Mouse (Mus musculus) fibroblast of lung, adult 2 months (primary cell): Measurements from ENCODE around the gene Prrt1.
A peak's percentile ranks its signal among the peaks of the same experiment; 100 is the strongest.

Experiments used
- DNase-seq: peaks from one replicate; pipeline ENCODE4 v3.0.0-alpha.2; 2011; ENCODE audit warnings: low read depth

The Prrt1 gene

DNA sequence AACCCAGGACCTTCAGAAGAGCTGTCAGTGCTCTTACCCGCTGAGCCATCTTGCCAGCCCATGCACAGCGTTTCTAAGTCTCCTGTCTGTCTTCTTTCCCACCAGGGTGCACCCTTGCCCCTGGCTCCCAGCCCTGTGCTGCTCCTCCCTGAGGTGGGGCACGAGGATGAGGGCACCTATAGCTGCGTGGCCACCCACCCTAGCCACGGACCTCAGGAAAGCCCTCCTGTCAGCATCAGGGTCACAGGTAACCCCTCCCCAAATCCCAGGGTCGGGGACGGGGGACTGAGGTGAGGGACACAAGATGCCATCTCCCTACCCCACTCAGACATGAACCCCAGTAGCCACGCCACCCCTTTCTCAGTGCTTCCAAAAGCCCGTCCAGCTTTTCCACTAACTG is 29.4 kb upstream of the Prrt1 start:
- DNase-seq: no peak

DNA sequence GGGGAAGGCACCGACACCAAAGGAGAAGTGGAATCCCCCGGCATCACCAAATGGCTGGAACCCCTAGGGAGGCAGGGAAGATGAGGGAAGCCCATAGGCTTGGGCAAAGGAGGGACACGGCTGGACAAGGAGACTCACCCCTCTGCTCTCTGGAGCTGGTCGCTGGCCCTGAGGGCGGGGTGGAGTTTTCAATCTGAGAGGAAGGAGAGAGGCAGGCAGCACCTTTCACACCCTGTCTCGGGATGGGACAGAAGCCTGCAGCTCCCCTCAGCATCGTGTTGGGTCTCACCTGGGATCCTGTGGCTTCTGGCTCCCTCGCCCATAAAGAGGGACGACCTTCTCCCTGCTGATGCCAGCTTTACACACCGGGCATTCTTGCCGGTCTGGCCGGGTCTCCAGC is 27.5 kb upstream of the Prrt1 start:
- DNase-seq: no peak

DNA sequence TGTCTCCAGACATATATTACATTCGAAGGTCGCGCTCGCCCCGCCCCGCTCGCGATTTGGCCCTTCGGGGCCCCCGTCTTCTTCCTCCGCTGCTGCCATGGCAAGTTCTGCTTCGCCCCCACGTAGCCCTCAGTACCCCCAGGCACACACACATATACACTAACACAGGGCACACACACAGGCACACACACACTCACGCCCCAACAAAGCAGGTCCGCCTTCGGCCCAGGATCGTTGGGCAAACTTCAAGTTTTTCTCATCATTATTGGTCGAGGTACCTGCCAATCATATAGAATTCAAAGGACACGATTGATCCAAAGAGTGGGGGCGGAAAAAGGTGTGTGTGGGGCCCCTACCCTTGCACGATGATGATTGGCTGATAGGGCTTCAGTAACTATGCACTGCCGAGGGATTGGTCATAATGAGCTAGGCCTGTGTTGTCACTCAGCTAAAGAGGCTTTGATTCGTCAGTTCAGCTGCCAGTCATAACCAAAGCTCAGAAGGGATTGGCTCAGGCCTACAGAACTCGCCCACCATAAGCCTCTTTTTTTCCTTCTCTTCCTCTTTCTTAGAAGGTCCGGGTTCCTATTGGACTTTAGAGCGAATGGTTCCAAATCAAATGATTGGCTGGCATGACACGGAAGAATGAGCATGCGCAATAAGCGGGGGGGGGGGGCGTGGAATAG is 25.8 kb upstream of the Prrt1 start, which contains the start of gene Rnf5:
TSS of gene Rnf5 (minus strand) at position 316 of the 686 bp plus-strand sequence.
- peak; percentile 100 for DNase-seq

DNA sequence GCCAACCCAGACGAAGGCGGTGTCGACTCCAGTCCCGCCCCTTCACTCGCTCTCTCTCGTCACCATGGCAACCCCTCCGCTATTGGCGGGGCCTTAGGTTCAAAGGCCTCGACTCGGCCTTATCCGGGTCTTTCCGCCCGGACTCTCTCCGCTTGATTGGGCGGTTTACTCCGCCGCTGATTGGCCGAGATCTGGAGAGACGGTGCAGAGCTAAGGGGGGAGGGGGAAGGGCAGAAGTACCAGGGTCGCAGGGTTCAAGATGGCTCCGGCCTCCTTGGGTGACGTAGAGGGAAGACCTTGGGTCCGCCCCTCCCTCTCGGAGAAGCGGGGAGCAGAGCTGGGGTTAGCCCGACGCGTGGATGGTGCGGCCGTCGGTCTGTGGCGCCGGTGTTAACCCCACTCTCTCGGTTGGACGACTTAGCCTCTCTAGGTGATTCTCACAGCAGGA is 25.2 kb upstream of the Prrt1 start, which contains the start of gene Agpat1:
TSS of gene Agpat1 (plus strand) at position 202 of the 448 bp plus-strand sequence.
- no peak for DNase-seq

DNA sequence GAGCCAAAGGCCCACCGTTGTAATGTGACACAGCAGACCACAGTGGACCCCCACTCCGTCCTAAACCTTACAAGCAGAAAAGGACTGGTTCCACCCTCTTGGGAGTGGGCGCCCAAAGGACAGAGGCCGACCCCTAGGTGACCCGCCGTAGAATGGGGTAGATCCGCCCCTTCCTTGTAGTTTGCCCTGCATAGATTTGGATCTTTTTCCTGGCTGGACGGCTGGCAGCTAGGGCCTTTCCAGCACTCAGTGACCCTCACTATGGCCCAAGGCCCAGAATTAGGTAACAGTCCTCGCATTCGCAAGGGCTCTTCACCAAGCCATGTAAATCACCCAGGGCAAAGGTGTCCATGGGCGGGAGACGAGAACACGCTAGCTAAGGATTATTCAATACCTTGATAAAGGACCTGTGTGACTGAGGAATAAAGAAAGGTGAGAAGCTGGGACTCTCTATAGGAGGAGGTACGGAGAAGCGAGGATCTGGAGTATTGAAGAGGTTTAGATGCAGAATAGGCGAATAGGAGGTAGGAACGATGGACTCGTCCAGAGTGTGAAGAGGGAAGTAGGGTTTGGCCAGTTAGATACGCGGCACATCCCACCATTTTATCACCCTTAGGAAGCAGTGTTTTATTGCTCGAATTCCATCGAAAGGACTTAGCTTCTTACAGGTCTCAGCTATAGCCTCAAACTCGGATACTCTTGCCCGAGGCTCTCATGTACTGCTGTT is 24.7 kb upstream of the Prrt1 start:
- no peak for DNase-seq

DNA sequence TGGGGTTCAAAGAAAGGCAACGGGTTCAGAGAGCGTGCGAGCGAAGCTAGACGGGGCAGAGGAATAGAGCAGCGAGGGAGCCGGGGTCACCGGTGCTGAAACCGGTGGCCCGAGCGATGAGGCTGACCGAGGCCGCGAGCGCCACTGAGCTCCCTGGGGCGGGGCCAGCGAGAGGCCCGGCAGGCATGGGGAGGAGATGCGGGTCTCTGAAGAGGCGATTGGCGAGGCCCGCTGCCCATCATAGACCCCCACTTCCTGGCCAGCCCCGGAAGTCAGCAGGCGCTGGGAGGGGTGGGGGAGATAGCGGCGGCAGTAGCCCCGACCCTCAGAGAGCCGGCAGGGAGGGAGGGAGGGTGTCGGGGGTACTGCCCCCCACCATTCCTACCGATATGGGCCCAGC is 23.7 kb upstream of the Prrt1 start:
- peak; percentile 78 for DNase-seq

DNA sequence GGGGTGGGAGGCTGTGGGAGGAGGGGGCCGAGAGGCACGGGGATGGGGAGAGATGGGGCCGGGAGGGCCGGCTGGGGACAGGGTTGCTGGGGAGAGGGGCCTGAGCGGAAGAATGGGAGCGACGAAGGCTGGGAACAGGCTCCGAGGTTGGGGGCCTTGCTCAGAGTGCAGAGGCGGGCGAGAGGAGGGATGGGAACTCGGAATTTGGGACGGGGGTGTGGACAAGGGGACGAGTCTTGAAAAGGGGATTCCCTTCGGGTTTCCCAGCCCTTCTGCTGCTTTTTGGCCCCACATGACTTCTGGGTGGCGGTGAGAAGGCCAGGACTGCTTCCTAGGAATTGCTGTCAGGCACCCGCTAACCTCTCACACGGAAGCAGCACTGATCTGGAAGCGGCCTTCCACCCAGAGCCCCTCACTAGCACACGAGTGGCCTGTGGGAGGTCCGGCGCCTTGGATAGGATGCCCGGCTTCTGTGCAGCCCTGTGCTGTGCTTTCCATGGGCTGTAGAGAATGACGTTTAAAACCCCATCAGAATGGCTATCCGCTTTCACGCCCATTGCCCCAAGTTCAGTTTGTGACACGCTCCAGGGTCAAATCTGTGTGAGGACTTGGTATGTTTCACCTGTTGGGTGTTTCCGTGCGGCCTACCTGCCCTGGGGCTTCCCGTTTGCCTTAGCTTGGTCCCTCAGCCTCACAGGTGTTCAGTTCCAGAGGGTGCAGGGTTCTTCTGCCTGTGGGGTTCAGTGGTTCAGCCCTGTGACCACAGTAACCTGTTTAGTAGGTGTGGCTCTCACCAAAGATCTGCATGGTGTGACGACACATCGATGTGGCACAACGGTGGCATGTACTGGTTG is 22.9 kb upstream of the Prrt1 start:
- no peak for DNase-seq

DNA sequence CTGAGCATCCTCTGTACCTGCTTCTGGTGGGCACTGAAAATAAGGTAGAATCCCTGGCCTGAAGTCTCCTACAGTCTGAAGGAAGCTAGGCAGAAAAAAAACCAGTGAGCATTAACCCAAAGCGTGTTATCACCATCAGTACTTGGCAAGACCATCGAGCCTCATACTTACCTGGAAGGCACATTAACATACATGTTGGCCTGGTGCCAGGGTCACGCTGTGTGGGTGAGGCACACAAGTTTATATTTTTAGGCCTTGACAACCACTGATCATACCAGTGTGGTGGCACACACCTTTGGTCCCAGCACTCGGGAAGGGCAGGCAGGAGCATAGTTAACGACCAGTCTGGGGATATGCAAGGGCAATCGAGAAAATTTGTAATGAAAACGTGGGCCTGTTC is 21.3 kb upstream of the Prrt1 start:
- DNase-seq: no peak

DNA sequence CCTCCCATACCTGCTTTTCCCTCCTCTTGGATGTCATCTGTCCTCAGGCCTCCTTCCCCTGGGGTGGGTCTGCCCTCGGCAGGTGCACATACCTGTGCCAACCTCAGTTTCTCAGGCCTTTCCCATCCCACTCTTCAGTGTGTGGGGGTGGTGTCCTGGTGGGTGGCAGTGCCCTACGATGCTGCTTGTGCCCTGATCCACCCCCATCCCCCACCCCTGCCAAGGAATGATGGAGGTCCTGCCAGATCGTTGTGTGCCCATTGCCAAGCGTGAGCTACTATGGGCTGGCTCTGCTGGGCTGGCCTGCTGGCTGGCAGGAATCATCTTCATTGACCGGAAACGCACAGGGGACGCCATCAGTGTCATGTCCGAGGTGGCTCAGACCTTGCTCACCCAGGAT is 18.3 kb upstream of the Prrt1 start:
- no peak for DNase-seq

DNA sequence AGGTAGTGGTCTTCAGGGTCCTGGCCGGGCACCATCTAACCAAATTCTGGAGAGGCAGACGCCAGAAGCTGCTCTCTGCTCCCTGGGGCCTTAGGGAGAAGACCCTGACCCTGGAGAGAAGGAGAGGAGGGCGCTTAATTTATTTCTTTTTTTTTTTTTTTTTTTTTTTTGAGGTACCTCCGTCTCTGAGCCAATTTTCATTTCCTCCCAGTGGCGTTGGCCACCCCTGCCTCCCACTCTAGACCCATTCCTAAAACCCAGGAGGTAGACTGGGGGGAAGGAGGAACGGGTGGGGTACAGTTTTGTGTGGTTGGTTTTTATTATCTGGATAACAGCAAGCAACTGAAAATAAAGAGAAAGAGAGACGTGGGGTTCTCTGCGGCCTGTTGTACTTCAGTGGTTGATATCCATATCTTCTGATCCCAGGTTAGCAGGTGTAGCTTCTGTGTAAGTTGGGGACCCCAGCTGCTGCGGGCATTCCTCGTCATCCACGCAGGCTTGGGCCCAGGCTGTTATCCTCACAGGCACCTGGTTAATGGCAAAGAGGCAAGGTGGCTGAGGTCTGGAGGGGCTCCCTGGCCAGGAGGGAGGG is 16.2 kb upstream of the Prrt1 start:
- DNase-seq: no peak

DNA sequence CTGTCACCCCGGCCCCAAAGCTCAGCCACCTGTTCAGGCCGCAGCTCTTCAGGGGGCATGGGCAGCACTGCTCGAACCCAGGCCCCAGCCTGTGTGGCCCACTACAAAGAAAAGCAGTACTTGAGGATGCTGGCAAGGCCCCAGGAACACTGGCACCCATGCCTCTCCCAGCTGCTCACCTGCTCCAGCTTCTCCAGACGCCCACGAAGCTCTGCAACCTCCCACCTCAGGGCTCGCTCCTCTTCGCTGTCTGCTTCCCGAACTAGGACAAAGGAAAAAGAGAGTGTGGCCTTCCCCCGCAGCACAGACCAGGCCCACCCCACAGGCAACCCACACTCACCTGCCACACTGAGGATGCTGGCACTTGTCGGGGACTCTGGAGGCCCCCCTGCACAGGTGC is 15.5 kb upstream of the Prrt1 start:
- no peak for DNase-seq

DNA sequence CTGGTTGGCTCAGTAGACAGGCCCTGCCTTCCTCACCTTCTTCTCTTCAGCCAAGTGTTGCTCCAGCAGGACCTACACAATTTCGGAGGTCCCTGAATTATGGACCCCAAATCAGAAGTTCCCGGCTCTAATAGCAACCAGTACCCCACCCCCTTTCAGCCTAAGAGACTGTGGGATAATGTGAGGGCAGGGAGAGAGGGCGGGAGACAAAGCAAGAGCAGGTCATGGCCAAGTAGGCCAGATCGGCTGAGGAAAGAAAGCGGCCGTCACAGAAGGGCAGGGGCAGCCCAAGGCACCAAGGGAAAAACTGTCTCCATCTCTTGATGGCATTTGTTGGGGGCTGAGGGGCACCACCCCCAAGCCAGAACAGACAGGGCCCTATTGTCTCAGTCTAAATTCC is 13.5 kb upstream of the Prrt1 start, which contains the start of gene Egfl8:
TSS of gene Egfl8 (minus strand) at position 101 of the 400 bp plus-strand sequence.
- DNase-seq: no peak

DNA sequence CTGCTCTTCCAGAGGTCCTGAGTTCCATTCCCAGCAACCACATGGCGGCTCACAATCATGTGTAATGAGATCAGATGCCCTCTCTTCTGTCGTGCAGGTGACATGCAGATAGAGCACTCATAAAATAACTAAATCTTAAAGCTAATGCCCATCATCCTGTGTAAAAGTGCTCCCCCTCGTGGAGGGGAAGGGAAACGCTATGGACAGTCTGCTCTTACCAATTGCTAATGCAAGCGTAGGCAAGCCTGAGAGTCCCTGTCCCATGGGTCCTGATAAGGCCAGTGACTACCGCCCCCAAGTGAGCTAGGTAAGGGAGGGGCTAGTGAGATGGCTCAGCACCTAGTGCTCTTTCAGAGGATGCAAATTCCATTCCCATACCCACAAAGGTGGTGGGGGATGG is 10.3 kb upstream of the Prrt1 start:
- no peak for DNase-seq

DNA sequence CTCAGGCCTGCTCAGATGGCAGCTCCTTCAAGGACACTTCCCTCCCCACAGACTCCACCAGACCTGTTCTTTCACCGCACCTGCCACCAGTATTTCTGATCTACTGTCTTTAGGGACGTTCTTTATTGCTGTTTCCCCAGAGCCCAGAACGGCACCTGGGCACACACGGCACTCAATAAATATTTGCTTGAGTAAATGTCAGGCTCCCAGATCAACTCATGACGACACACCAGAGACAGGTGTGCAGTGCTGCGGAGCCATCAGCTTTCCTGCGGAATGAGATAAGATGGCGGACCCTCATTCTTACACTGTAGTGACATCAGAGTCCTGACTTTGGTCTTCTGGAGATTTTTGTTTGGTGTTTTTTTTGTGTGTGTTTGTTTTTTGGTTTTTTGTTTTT is 8.3 kb upstream of the Prrt1 start:
- DNase-seq: no peak

DNA sequence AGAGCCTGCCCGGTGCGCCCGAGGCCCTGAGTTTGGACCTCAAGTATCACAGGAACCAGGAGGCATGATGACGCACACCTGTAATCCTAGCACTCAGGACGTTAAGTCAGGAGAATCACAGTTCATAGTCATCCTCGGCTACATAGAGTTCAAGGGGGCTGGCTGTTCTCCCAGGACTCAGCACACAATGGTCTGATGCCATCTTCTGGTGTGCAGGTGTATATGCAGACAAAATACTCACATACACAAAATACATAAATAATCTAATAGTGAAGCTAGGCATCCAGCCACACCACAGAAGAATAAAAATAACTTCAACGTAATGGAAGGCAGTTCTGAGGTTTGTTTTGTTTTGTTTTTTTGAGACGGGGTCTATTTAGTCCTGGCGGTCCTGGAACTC is 6.2 kb upstream of the Prrt1 start:
- DNase-seq: no peak

DNA sequence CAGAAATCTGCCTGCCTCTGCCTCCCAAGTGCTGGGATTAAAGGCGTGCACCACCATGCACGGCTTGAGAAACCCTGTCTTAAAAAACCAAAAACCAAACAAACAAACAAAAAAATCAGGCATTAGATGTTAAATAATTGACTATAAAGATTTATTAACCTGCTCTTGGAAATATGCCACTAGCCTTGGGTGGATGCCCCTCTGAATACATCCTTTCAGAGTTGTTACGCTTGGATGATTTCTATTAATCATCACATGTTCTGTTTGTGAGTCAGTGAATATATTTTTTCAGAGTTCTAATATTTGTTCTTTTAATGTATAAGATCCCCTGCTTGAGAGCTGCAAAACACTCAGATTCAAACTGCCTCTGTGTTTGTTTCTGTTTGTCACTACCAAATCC is 4.4 kb upstream of the Prrt1 start:
- no peak for DNase-seq

DNA sequence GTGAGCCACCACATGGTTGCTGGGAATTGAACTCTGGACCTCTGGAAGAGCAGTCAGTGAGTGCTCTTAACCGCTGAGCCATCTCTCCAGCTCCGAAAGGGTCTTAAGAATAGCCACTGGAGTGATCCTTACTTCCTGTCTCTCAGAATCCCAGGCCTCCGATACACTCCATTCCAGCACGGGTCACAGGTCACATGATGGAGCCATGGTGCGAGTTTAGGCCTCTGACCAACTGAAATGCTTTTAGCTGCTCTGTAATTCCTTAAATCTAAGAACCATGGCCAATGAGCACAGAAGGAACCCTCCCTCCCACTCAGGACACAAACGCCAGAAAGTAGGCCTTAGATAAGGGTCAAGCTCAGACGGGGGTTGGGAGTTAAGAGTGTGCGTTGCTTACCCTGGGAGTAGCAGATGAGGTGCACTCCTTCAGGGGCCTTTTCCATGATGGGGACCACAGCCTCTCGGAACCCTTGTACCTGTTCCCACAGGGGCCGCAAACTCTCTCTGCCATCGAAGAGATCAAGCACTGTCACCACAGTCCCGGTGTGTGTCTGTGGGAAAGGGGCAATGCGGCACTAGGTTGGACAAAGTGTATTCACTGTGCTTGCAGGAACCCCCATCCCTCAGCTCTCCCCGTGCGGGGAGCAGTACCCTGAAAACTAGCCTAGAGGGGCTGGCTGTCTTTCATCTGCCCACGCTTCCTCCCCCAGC is 3.1 kb upstream of the Prrt1 start:
- no peak for DNase-seq

DNA sequence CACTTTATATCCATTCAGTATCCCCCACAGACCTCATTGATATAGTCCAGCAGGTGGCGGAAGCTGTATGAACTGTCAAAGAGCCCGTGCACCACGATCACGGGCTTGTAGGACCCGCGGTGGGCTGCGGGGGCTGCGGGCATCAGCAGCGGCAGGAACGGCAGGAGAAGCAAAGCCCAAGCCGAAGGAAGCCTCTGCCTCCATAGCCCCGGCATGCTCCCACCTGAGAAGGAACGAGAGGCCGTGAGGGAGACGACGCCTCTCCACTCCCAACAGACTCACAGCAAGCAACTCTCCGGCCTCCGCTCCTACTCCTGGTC is 2.6 kb upstream of the Prrt1 start:
- DNase-seq: no peak

DNA sequence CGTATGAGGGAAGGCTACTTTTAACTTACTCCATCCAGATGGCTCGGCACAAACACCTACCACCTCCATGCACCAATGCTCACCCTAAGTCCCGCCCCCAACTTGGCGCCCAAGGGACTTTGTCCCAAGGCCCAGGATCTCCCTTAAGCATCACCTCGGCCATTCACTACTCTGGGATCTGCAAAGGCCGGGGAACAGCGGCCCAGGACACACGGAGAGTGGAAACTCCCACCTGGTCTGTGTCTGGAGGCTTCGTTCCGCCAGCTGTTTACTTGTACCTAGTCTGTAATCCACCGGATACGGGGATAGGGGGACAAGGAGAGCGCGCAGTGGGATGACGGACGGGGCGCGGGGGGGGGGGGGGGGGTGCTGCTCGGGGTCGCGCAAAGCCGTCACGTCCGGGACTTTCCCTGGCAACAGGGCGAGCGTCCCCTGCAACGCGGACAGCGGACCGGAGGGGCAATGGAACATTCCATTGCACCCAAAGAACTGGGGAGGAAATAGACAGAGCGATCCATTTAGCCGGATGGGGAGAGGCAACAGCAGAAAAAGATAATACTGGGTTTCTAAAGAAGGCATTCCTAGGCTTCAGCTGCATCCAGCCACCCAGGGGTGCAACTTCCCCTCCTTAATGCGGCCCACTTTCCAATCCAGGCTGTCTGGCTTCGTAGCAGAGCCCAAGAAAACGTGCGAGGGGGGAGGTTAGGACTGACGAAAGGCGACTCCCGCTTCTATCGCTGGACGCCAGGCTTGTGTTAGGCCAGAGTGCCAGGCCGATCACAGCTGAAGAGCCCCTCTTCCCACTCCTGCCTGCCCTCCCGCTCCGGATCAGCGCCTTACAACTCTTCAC is 2.0 kb upstream of the Prrt1 start:
- peak; percentile 69 for DNase-seq

DNA sequence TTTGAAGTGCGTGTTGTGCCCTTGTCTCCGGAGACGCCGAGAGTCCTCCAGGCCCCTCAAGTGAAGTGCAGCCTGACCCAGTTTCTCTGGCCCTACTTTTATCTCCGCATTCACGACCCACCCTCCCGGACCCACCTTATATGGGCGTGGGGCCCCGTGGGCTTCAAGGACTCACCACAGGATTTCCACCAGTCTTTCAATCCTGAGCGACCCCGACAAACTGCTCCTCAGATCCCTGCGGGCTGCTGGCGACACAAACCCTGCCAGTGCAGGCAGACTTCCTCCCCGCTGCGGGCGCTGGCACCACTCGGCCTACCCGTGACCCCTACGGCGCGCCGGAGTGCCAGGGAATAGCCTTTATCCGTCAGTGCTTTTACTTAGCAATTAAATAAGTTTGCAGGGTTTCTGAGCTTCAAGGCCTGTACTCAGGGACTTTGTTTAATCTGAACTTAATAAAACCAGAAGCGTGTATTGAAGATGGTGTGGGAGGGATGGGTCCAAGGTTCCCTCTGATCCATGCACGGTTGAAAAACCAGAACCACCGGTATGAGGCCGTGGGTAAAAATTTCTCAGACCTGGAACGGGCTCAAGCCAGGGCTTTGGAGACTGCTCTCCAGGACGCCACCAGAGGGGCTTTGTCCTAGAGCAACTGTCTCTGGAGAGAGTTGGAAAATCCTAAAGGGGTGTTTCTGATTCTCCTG is 1.2 kb upstream of the Prrt1 start, which contains the start of gene Ppt2:
TSS of gene Ppt2 (minus strand) at position 568 of the 701 bp plus-strand sequence.
- no peak for DNase-seq
